Mouse (Mus musculus): ENCODE measurements around the gene Lman1l. TPM values are rescaled to one million over a fixed set of nuclear protein-coding genes. Genes with fewer than 3 reads are reported as not detected.

The Lman1l gene
- polyA plus RNA-seq, 1 experiment, result not detected

GRCm38 (mm10) chr9:57652855-57653254, 32.3 kb upstream of the Lman1l start:
- no peak overlapping the region for H3K4me3 ChIP-seq (ENCODE audit: insufficient read depth, low read depth, low read length)
- H3K27ac ChIP-seq (replicated peaks; ENCODE audit: low read depth, low read length), result peak overlapping the region; percentile 48
- H3K4me1 ChIP-seq (ENCODE audit: control insufficient read depth, insufficient read depth, insufficient read length, low read length), result no peaks in the 10 kb centered on the region

DNA sequence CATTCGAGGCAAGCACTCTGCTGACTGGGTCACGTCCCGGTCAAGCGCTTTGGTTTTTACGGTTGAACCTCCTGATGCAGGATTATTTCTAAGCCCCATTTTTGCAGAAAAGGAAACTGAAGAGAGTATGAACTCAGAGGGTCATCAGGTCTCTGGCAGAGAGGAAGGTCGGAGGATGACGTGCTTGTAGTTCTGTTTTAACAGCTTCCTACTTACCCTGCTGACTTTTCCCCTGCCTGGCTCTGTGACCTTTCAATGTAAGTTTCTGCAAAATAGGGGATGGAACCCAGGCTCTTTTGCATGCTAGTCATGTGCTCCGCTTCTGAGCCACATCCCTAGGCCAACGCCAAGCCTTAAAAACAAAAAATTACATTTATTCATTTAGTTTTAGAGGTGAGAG, 31.8 kb upstream of the Lman1l start:
- Histone ChIP-seq H3K4me3 (ENCODE audit: insufficient read depth, low read depth, low read length) (no peak overlapping the region), H3K4me1 (ENCODE audit: control insufficient read depth, insufficient read depth, insufficient read length, low read length) (no peaks in the 10 kb centered on the region), H3K27ac (replicated peaks; ENCODE audit: low read depth, low read length) (peak overlapping the region; percentile 48)

- no peak overlapping the region for H3K4me3 ChIP-seq (ENCODE audit: insufficient read depth, low read depth, low read length)
- no peaks in the 10 kb centered on the region for H3K4me1 ChIP-seq (ENCODE audit: control insufficient read depth, insufficient read depth, insufficient read length, low read length)
- peak overlapping the region; percentile 42 for H3K27ac ChIP-seq (replicated peaks; ENCODE audit: low read depth, low read length)
Measured at GRCm38 (mm10) chr9:57650786-57651311, 30.3 kb upstream of the Lman1l start.

GRCm38 (mm10) chr9:57650130-57650785, 29.7 kb upstream of the Lman1l start:
- Histone ChIP-seq H3K4me3 (ENCODE audit: insufficient read depth, low read depth, low read length) (no peak overlapping the region), H3K27ac (replicated peaks; ENCODE audit: low read depth, low read length) (peak overlapping the region; percentile 71; the same call in 1 of the 2 replicates), H3K4me1 (ENCODE audit: control insufficient read depth, insufficient read depth, insufficient read length, low read length) (no peaks in the 10 kb centered on the region)

DNA sequence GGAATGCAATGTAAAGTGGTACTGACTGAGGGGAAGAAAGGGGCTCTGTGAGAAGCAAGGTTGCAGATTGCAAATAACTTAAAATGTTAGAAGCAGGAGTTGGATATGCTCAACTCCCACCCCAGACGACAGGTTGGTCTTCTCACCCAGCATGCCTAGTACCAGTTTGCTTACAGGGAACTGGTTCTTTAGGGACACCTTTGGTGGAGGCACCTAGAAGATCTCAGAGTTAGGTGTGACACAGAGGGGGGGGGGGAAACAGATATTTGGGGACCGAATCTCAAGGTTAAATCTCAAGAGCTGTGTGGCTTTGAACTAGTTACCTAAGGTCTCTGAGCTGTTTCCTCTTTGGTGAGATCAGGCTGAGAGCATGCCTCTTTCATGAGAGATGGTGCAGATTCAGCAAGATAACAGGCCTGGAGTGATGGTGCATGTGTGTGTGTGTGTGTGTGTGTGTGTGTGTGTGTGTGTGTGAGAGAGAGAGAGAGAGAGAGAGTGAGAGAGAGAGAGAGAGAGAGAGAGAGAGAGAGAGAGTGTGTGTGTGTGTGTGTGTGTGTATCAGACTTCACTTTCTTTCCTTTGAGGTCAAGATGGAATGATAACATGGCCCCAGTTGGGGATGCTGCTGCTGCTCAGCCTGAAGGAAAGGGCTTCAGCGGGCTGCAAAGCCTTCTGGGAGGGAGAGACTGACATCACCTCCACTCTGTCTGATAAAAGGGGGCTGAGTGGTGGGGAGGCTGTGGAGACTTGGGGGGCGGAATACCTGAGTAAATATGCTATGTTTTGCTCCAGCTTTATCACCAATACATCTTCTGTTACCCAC, 26.9 kb upstream of the Lman1l start:
- peaks cover 8% of the 10 kb centered on the region for H3K4me1 ChIP-seq (ENCODE audit: control insufficient read depth, insufficient read depth, insufficient read length, low read length)
- H3K4me3 ChIP-seq (ENCODE audit: insufficient read depth, low read depth, low read length), result 0 out of 2 replicates have a peak overlapping the region, but pooled peaks have one; percentile 0
- H3K27ac ChIP-seq (replicated peaks; ENCODE audit: low read depth, low read length), result peak overlapping the region; percentile 35; the same call in 1 of the 2 replicates

DNA sequence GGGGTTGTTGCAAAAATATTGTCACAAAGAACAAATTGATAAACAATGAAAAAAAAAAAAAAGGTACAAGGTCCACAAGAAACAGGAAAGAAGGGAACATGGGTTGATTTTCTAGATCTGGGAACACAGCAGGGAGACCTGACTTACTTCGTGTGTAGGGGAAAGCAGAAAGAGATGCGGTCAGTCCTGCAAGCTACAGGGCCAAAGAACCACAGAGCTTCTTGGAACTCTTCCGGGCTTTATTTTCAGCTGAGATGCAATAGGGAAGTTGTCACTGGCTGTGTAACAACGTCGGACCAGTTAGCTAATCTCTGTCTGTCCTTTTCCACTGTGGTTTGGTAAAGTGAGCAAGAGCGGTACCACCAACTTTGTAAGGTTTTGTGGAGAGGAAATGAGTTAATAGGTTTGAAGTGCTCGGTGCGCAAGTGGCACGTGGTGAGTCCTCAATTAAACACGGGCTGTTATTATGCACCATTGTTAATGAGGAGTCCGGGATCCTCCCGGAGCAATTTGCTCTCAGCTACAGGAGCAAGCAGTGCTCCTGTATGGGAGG, 26.1 kb upstream of the Lman1l start:
- 0 out of 2 replicates have a peak overlapping the region, but pooled peaks have one; percentile 0 for H3K4me3 ChIP-seq (ENCODE audit: insufficient read depth, low read depth, low read length)
- H3K4me1 ChIP-seq (ENCODE audit: control insufficient read depth, insufficient read depth, insufficient read length, low read length), result peaks cover 12% of the 10 kb centered on the region
- peak overlapping the region; percentile 35 for H3K27ac ChIP-seq (replicated peaks; ENCODE audit: low read depth, low read length)

DNA sequence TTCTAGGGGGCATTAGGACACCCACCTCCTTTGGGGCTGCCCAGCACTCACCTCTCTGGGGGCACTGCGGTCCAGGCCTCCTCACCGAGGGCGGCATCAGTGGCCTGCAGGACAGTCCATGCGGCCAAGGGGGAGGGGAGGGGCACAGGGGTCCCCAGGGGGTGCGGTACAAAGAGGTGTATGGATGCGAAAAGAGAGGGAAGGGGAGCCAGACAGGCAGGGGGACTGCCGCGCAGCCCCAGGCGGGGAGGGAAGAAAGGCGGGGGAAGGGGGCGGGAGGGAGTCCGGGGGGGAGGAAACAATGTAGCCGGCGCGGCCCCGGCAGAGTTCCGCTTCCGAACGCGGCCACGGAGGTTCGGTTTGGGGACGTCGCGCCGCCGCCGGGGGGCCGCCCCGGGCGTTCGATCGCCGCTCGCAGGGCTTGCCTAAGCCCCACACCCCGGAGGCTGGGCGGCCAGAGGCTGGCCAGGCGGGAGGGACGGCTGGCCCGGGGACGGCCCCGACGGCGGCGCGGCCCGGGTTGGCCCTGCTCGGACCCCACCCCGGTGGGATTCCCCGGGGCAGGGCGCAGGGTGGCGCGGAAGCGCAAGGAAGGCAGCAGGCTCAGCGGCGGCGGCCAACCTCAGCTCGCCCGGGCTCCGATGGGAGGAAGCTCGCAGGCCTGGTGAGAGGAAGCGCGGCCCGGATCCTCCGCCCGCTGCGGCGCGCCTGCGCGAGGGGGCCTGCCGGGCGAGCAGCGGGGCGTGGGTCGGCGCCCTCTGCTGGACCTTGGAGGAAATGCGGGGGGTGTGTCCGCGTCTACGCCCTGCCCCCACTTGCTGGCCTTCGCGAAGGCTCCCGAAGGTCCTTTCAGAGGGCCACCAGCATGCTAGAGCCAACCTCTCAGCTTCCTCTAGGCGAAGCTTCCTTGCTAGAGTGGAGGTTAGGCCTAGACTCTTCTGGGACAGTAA, 24.6 kb upstream of the Lman1l start:
- peaks cover 24% of the 10 kb centered on the region for H3K4me1 ChIP-seq (ENCODE audit: control insufficient read depth, insufficient read depth, insufficient read length, low read length)
- peak overlapping the region; percentile 79 for H3K4me3 ChIP-seq (ENCODE audit: insufficient read depth, low read depth, low read length)
- peak overlapping the region; percentile 93 for H3K27ac ChIP-seq (replicated peaks; ENCODE audit: low read depth, low read length)

- Histone ChIP-seq H3K4me1 (ENCODE audit: control insufficient read depth, insufficient read depth, insufficient read length, low read length) (peaks cover 30% of the 10 kb centered on the region), H3K27ac (replicated peaks; ENCODE audit: low read depth, low read length) (peak overlapping the region; percentile 59), H3K4me3 (ENCODE audit: insufficient read depth, low read depth, low read length) (peak overlapping the region; percentile 79)
Measured at GRCm38 (mm10) chr9:57644442-57644943, 23.9 kb upstream of the Lman1l start.

- peaks cover 36% of the 10 kb centered on the region for H3K4me1 ChIP-seq (ENCODE audit: control insufficient read depth, insufficient read depth, insufficient read length, low read length)
- H3K27ac ChIP-seq (replicated peaks; ENCODE audit: low read depth, low read length), result peak overlapping the region; percentile 17
- H3K4me3 ChIP-seq (ENCODE audit: insufficient read depth, low read depth, low read length), result peak overlapping the region; percentile 79
Measured at GRCm38 (mm10) chr9:57643856-57644180, 23.2 kb upstream of the Lman1l start.

- Histone ChIP-seq H3K4me1 (ENCODE audit: control insufficient read depth, insufficient read depth, insufficient read length, low read length) (peaks cover 41% of the 10 kb centered on the region), H3K27ac (replicated peaks; ENCODE audit: low read depth, low read length) (peak overlapping the region; percentile 16), H3K4me3 (ENCODE audit: insufficient read depth, low read depth, low read length) (peak overlapping the region; percentile 79)
Measured at GRCm38 (mm10) chr9:57643169-57643855, 22.7 kb upstream of the Lman1l start.

GRCm38 (mm10) chr9:57641775-57642550, 21.4 kb upstream of the Lman1l start:
- Histone ChIP-seq H3K27ac (replicated peaks; ENCODE audit: low read depth, low read length) (peak overlapping the region; percentile 38; the same call in 1 of the 2 replicates), H3K4me1 (ENCODE audit: control insufficient read depth, insufficient read depth, insufficient read length, low read length) (peaks cover 54% of the 10 kb centered on the region), H3K4me3 (ENCODE audit: insufficient read depth, low read depth, low read length) (no peak overlapping the region)

- no peak overlapping the region for H3K4me3 ChIP-seq (ENCODE audit: insufficient read depth, low read depth, low read length)
- H3K27ac ChIP-seq (replicated peaks; ENCODE audit: low read depth, low read length), result peak overlapping the region; percentile 38
- H3K4me1 ChIP-seq (ENCODE audit: control insufficient read depth, insufficient read depth, insufficient read length, low read length), result peaks cover 54% of the 10 kb centered on the region
Measured at GRCm38 (mm10) chr9:57641022-57641421, 20.4 kb upstream of the Lman1l start.

DNA sequence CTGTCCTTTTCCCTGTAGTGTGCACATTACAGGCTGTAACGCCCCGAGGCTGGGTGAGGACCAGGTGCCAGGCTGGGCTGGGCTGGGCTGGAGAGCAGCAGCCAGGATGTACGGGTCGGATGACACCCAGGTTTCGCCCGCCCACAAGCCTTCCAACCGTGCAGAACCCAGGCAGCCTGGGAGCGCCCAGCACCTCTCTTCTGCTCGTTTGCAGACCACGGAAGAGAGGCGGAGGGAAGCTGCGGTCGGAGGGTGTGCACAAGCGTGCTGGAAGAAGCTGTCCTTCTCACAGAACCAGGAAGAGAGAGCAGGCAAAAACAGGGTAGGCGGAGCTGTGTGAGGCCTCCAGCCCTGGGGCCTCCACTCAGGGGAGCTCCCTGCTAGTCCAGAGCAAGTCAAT, 19.8 kb upstream of the Lman1l start:
- Histone ChIP-seq H3K27ac (replicated peaks; ENCODE audit: low read depth, low read length) (peak overlapping the region; percentile 38), H3K4me1 (ENCODE audit: control insufficient read depth, insufficient read depth, insufficient read length, low read length) (peaks cover 54% of the 10 kb centered on the region), H3K4me3 (ENCODE audit: insufficient read depth, low read depth, low read length) (peak overlapping the region; percentile 13; the same call in 1 of the 2 replicates)
